Mouse (Mus musculus): ENCODE results near the gene Acoxl.
A peak's percentile ranks its signal among the peaks of the same experiment; 100 is the strongest.

Acoxl gene

DNA sequence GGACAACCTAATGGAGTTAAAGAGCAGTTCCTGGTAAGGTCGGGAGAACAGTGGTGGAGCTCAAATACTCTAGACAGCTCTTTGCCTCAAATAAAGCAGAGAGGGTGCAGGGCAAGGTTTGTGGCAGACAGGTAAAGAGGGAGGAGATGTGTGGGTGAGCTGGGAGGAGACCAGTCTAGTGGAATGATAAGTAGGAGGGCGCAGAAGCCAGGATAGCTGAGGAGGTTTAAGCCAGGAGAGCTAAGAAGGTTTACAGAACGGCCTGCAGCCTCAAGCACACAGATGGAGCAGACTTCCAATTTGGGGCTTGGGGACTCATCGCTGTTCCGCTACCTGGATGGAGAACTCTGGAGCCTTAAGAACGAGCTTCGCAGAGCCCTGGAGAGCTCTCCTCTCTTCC lies at the start of gene Acoxl:
Gene Acoxl, plus strand, starts transcription at position 301 of the 400 bp plus-strand sequence.
- no peak for DNase-seq

DNA sequence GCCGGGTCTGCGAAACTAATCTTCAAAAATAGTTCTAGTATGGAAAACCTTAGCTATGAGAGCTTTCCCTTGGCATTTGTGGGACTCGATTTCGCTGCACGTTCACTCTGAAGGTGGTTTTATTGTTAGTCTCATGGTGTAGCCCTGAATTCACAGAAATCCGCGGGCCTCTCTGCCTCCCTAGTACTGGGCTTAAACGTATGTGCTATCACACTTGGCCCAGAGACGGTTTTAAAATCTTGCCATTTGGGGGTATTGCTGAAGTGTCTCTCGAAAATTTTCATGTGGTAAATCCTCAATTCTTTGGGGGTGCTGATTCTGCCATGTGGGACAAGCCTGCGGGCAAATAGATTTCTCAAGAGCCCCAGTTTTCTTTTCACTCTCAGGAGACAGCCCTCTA lies 49.5 kb upstream of the Acoxl start:
- no peak for DNase-seq

DNA sequence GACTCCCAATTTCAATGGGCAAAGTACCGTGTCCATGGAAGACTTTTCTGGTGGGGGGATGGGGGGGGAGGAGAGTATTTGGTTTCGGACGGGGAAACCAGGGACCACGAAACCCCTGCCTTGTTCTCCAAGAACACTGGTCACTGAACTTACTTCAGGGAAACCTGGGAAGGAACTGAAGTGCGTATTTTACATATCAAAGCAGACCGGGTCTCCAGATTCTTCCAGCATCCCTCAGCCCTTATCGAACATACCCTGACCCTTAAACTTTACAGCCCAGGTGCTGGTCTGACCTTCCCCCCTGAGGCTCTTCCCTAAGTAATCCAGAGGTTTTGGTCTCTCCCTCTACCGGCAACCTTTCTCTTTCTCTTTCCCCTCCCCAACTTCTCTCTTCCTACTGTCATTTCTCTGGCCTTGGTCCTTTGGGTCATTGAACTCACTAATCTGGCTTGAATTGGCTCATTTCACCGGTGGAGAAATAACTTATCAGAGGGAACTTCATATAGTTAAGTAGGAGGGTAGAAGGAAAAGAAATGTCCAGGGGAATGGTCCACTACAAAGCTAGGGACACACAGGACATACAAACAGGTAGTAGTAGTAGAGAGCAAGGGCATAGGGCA lies 48.9 kb upstream of the Acoxl start:
- no peak for DNase-seq

DNA sequence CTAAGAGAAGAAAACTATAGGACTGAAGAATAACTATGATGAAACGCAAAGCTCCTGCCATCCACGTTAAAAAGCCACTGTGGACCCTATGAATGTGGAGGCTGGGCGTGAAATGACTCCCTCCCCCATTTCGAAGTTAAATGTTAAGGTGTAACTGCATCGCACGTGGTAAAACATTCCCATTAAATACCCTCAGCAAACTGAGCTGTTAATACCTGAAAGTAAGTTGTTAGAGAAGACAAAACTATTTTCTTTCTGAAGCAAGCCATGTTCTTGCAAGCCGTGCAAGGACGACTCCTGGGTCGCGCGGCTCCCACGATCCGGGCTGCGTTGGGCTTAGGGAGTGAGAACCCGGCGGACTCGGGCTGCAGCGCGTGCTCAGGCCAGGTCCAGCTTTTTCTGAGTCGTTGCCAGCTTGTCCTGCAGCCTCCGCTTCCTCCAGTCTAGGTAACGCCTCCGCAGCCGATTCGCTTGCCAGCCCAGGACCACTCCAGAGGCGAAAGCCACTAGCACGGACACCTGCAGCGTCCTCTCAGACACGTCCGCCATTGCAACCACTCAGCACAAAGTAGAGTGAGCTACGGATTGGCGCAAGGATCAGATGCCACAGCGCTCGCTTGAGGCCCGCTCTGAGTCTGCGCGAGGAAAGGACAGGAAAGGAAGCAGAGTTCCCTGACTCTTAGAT lies 46.6 kb upstream of the Acoxl start, which contains the start of gene Mtln:
Gene Mtln, minus strand, starts transcription at position 570 of the 685 bp plus-strand sequence.
- DNase-seq: peak; percentile 85

GRCm38 (mm10) chr2:127831401-127832102 lies 7.1 kb upstream of the Acoxl start, which contains the start of gene Bub1:
Gene Bub1, minus strand, starts transcription at chr2:127831865.
- DNase-seq: peak; percentile 96

GRCm38 (mm10) chr2:127832103-127832832 lies 6.4 kb upstream of the Acoxl start:
- DNase-seq: no peak

- no peak for DNase-seq
These were observed 5.9 kb upstream of the Acoxl start for GRCm38 (mm10) chr2:127832833-127833190.

DNA sequence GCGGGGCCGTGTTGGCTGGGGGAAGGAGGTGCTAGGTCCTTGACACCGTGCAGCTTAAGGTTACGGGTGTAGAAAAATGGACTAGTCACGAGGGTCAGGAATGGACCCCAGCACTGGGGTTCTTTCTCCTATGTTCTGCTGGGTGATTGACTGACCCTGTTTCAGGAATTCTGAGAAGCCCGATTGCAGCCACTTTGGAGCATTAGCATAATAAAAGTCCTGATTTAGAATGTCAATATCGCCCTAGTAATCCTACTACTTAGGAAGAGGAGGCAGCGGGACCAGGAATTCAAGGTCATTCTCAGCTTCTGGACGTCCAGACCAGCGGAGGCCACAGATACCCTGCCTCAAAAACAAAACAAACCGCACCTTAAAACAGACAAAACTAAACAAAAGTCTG lies 749 bp downstream of the Acoxl start:
- DNase-seq: no peak

GRCm38 (mm10) chr2:127841402-127841801 lies 2.7 kb downstream of the Acoxl start:
- no peak for DNase-seq

DNA sequence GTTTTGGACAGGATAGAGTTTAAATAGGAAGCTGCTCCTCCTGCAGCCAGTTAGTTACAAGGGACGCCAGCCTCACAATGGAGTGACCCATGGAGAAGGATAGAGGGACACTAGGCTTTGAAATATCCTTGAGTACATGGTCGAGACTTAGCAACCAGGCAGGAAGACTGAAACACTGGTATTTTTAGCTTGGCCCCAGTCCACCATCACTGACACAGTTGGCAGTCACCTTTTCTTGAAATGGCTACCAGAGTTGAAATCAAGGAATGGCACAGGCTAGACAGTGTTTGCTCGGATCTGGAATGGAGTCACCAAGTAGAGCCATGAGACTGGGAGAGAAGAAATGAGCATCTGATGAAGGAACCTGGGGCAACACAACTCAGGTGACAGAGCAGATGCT lies 3.7 kb downstream of the Acoxl start:
- no peak for DNase-seq

- no peak for DNase-seq
These were observed 6.8 kb downstream of the Acoxl start for GRCm38 (mm10) chr2:127845346-127845982.

- no peak for DNase-seq
These were observed 7.3 kb downstream of the Acoxl start for GRCm38 (mm10) chr2:127846008-127846407.

- no peak for DNase-seq
These were observed 7.9 kb downstream of the Acoxl start for GRCm38 (mm10) chr2:127846571-127846970.

- DNase-seq: peak; percentile 27
These were observed 11.7 kb downstream of the Acoxl start for GRCm38 (mm10) chr2:127850371-127850770.

- peak; percentile 74 for DNase-seq
These were observed 15.8 kb downstream of the Acoxl start for GRCm38 (mm10) chr2:127854332-127854991.

DNA sequence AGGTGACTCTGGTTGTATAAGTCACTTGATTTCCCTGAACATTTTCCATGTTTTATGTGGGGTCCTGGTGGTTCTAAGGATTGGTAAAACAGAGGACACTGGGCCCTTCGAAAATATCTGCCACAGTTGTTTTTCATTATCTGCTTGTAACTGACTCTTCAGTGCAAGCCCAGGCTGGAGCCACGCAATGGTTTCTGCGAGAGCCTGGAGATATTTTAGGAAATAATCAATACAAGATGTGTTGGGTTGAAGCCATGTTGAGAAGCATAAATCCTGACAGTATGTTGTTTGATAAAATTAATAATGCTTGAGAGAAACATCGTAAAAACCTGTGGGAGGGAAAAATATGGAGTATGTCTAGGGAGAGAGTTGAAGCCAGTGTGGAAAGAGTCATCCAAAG lies 25.7 kb downstream of the Acoxl start:
- no peak for DNase-seq

- DNase-seq: no peak
These were observed 42.4 kb downstream of the Acoxl start for GRCm38 (mm10) chr2:127881063-127881462.

- peak; percentile 94 for DNase-seq
These were observed 50.8 kb downstream of the Acoxl start for GRCm38 (mm10) chr2:127889432-127889831.

DNA sequence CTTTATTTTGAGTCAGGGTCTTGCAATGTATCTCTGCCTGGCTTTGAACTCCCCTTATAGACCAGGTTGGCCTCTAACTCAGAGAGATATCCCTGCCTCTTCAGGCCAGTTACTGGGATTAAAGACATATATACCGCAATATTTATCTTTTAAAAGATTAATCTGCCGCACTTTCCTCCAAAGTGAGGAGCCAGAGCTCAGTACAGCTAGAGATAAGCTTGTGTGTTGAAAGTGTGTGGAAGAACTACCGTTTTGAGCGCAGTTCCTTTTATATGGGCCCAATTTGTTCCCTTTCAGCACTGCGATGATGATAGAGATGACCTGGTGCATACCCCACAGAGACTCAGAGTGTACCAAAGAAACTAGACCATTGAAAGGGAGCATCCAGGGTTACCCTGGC lies 51.3 kb downstream of the Acoxl start:
- DNase-seq: no peak

DNA sequence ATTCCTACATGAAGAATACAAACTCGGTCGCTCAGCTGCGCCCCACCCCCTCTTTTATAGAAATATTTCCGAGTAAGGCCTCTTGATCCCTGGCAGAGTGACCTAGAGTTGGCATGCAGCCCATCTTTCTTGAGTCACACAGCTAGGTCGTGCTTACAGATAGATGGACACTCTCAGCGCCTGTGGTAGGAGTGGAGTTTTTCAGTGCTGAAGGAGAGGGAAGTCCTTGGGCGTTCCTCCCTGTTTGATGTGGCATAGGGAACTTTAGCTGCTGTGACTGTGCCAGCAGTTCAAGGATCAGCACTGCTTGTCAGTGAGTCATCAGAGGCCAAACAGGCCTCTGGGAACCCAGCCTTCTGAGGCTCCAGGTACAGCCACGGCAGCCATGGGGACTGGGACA lies 51.9 kb downstream of the Acoxl start:
- peak; percentile 81 for DNase-seq

DNA sequence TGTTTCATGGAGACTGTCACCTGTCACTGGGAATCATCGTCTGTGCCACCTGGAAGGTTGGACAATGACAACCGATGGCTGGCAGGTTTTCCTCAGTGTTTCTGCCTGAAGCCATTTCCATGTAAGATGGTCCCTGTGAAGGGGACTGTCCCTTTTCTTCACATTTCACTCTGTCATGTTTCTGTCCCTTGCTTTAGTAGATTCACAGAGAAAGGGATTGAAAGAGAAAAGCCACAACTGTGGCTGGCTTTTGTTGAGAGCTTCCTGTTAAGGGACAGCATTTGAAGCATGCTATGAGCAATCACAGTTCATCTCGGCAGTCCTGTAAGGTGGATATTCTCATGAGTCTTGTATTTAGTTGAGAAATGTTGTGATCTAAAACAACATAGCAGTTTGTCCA lies 52.4 kb downstream of the Acoxl start:
- DNase-seq: no peak

DNA sequence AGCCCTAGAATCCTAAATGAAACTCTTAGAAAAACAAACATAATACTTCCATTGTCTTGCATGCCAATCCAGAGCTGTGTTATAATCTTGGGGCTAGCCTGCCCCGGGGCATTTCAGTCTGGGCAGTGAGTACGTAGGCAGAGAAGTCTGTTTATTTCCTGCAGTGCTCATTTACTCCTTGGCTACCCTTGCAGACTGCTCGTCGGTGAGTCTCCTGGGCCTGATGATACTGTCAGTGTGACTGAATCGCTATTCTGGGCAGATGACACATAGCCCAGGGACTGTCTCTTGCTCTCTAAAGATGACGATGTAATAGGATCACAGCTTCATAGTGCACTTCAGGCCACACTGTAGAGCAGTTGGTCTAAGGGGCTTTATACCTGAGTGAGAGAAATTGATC lies 56.2 kb downstream of the Acoxl start:
- DNase-seq: no peak

Measured in lung, postnatal 14 days (tissue).